Mouse (Mus musculus): ENCODE measurements around the gene Sfi1.
"Not testable (repeated sequence)": the region's sequence is repeated elsewhere in the genome, so short reads cannot be mapped to it uniquely, and the experiment has no call there.

GRCm38 (mm10) chr11:3143984-3144383 is 49.3 kb downstream of the Sfi1 start:
- not testable (repeated sequence) for TF ChIP-seq EP300 (optimal IDR thresholded peaks at IDR 0.05); CTCF (IDR thresholded peaks at IDR 0.05; ENCODE audit: low read depth)
